Mouse (Mus musculus): ENCODE results near the gene Mybl2.

Mybl2 gene

DNA sequence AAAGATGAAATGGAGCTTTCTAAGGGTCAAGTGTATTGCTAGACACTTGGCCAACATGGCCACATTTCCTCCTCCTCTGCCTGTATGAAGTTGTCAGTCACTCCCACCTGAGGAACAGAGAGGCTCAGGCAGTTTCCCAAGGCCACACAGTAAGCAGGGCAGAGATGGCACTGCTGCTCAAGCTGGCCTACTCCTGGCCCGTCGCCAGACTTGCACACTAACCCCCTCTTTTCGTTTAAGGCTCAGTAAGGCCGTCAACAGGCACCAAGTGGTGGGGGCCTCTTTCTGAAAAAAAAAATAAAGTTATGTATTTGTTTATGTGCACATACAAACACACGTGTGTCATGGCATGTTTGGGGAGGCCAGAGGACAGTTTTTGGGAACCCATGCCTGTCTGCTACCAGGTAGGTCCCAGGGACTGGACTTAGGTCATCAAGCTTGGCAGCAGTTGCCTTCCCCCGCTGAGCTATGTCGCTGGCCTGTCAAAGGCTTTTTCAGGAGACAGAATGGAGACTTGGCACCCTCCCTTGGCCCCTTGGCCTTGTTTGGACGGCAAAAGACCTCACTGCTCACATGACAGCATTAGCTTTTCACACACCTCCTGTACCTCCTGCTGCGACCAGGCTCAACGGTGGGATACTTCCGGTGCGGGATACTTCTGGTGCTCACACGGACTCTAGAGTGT, 49.7 kb downstream of the Mybl2 start:
- in situ Hi-C loops (cut with MboI, MseI), result loop anchor here (5.0 kb wide), 1 partner anchor 98 kb away; the partner anchor contains the start of gene Tox2

DNA sequence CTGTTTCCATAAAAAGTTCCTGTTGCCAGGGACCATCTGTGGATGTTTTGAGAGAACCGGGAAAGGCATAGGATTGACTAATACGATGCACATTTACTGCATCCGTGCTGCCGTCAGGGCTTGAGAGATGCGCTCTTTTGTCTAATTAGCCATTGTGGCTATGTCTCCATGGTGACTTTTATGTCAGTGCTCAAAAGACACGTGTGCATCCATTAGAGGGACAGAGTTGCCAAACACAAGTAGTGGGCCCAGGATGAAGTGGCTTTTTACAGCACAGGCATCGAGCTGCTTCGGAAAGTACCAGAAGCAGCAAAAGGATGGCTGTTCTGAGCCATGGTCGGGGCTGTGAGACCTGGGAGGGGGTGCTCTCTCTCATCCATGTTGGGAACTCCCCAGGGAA, 53.9 kb downstream of the Mybl2 start:
- in situ Hi-C loops (cut with MboI, MseI), result loop anchor here (5.0 kb wide), 1 partner anchor 54 kb away; no protein-coding TSS in a partner anchor

DNA sequence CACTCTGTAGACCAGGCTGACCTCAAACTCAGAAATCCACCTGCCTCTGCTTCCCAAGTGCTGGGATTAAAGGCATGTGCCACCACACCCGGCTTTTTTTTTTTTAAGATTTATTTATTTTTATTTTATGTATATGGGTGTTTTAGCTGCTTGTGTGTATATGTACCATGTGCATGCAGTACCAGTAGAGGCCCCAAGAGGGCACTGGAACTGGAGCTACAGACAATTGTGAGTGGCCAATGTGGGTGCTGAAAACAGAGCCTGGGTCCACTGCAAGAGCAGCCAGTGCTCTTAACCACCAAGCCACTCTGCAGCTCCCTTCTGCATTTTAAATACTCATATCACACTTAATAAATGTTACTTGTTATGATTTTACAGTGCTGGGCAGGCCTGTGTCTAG, 56.2 kb downstream of the Mybl2 start:
- in situ Hi-C loops (cut with MboI, MseI), result no loop called here

DNA sequence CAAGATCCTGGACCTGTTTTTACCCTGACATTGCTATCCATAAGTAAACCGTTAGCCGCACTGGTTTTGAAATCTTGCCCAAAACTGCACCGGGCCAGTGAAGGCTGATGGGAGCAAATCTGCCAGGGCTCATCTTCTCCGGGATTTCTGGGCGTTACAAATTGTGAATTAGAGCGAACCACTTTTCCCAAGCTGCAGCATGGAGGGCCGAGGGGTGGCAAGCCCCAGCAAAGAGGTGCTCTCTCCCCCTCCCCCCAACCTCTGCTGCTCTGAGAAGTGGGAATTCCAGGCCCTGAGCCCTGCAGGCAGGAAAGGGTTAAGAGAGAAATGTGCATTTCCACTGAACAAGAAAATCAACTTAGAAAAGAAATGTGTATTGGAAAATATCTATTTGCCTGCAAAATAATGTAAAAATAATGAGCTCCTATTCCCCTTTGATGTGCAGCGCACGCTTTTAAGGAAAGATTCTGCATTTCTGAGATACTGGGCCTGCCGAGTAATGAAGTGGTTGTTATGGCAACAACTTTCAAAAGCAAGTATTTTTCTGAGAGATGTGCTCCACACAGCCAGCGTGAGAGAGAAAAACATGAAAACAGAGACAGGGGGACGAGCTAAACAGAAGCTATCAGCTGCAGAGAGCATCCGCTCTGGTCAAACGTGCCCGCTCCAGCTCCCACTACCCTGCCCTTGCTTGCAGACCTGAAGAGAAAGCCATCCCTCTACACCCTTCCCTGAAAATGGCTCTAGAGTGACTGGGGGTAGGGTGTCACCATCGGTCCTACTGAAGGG, 57.1 kb downstream of the Mybl2 start:
- in situ Hi-C loops (cut with MboI, MseI), result no loop called here

DNA sequence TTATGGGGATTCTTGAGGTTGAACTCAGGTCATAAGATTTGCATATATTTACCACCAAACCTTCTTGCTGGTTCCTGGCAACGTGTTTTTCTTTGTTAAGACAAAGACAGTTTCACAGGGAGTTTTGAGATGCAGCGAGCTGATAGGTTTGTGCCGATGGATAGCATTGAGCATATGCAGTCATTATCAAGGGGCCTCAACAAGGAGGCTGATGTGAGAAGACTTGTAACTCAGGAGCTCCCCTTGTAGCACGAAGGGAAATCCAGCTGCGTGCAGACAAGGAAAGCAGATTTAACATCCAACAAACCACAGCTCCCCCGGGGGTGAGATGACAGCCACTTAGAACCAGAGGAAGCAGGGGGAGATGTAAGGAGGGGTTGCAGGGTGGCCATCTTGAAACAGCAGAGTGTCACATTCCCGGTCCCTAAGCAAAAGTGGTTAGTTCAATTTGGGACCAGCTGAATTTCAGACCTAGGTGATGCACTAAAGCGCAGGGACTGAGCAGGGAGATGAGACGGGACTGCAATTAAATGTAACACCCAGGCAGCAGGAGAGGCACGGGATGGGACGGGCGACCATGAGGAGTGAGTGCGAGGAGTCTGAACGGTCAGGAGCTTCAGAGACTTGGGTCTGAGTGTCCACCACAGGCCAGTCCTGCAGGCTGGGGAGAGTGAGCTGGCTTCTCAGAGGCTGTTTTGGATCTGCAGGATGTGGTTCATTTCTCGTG, 66.3 kb downstream of the Mybl2 start:
- in situ Hi-C loops (cut with MboI, MseI), result no loop called here

DNA sequence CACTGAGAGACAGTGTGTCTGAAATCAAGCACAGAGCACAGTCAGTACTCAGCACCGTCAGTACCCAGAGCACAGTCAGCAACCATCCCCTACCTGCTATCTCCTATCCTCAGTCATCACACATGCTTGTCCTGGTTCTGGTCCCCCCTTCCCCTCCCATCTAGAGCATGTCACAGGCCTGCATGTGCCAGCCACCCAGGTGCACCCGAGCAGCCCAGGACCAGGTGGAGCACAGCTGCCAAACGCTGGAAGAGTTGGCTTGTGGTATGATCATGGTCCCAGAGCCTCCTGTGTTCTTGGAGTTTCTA, 66.8 kb downstream of the Mybl2 start:
- in situ Hi-C loops (cut with MboI, MseI), result no loop called here

DNA sequence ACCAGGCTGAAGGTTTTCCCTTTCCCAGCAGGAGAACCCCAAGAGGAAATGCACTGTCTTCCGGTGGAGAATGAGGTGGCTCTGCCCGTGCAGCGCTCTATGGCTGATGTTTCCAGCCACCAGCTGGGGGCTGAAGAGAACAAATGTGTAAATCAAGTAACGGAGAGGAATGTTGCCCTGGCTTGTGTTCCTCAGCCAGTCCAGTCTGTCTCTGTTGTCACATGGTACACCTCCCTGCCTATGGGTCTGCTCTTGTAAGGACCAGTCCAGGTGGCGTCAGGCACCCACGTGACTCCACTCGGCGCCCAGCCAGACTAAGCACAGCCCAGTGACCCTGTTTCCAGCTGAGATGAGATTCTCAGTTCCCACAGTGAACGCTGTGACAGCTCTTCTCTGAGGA, 67.8 kb downstream of the Mybl2 start:
- in situ Hi-C loops (cut with MboI, MseI), result no loop called here

DNA sequence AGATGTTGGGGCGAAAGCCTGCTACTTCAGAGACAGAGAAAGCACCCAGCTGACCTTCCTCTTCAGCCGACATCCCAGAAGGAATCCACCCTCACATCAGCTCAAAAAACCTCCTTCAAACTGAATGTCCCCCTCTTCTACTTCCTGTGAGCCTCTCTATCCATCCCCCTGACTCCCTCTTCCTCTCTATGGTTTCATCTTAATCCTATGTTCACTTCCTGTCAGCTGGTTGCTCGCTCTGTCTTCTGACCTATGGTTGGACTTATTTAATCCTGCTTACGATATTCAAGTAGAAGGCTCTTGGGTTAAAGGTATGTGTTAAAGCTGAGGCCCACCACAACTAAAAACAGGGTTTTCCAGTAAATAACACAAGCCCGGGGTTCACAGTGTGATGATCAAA, 69.0 kb downstream of the Mybl2 start:
- in situ Hi-C loops (cut with MboI, MseI), result no loop called here

DNA sequence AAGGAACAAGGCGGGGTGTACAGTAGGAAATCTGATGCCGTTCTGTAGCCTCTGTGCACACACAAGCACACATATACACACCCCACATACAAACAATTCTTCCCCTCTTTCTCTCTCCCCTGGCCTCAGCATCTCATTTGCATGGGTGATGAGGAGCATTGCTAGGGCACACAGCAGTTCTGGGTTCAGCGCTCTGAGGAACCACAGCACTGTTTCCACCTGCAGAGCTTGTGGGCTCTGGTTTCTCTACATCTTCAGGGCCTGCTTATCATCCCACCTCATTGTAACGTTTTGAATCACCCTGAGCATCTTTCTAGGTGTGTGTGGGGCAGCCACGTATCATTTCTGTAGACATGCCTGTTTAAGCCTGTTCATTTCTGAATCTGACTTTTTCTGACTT, 76.3 kb downstream of the Mybl2 start:
- in situ Hi-C loops (cut with MboI, MseI), result no loop called here

DNA sequence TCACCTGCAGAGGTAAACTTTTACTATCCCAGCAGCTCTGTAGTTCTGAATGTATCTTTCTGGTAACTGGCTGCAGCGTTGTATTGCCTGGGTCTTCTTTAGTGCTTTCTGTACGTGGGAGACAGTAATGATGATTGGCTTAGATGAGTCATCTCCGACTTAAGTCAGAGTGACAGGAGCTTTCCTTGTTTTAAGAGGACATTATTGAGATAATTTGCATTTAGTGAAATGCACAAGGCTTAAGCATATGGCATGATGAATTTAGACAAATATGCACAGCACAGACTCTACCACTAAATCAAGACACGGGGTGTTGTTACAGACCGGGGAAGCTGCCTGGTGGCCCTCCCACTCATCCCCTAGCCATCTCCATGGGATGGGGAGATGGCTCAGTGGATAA, 77.8 kb downstream of the Mybl2 start:
- in situ Hi-C loops (cut with MboI, MseI), result no loop called here

Measured in regulatory T cell (primary cell).